Mouse (Mus musculus) cerebellum, adult (tissue): ENCODE measurements around the gene Cfdp1.
A peak's percentile ranks its signal among the peaks of the same experiment; 100 is the strongest.

ENCODE experiments used
- ATAC-seq: cut with Nextera tagmentation; 2 replicates; pipeline ENCODE4 v1.9.2; 2017; ENCODE audit warnings: mild to moderate bottlenecking, moderate library complexity, mixed read lengths; ENCODE audit not compliant: insufficient number of reproducible peaks, low FRiP score, low TSS enrichment

Gene Cfdp1

GRCm38 (mm10) chr8:111853861-111854501, at the start of gene Cfdp1:
TSS of gene Cfdp1 (minus strand) at chr8:111854291.
- peak; percentile 100 for ATAC-seq

GRCm38 (mm10) chr8:111902080-111902479, 48.0 kb upstream of the Cfdp1 start:
- no peak for ATAC-seq

GRCm38 (mm10) chr8:111898586-111898985, 44.5 kb upstream of the Cfdp1 start:
- ATAC-seq = no peak

- ATAC-seq = no peak
Observed at GRCm38 (mm10) chr8:111894955-111895354, 40.9 kb upstream of the Cfdp1 start.

DNA sequence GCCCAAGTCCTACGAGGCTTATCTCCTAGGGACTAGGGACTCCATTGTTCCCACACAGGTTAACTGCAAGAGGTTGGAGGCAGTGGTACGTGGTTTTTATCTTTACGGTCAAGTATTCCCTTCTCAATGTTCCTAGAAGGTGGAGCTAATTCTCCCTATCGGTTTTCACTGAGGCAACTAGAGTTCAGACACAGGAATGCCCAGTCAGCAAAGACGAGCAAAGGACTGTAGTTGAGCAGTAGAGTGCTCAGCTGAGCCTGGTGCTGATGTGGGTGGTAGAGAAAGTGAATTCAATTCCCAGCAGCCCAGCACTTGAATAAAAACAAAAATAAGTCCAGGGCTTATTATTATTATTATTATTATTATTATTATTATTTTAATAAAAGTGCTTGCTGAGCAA, 38.5 kb upstream of the Cfdp1 start:
- ATAC-seq = no peak

- no peak for ATAC-seq
Observed at GRCm38 (mm10) chr8:111891983-111892382, 37.9 kb upstream of the Cfdp1 start.

DNA sequence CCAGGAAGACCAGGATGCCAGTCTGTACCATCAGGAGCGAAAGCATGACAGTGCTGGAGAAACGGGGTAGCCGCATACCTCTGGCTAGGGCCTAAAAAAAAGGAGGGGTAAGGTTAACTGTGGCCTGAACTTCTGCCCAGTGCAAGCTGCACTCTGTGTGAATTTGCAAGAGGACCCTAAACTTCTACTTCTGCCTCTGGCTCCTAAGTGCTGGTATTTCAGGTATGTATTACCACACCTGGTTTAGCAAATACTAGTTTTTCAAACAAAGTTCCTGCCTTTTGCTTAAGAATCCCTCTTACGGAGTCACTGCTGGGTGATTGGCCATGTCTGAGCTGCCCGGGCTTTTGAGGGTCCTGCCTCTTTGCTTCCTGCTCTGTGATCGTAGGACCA, 36.8 kb upstream of the Cfdp1 start:
- no peak for ATAC-seq

GRCm38 (mm10) chr8:111889931-111890910, 36.1 kb upstream of the Cfdp1 start:
- peak; percentile 70; the same call in 1 of the 2 replicates for ATAC-seq

DNA sequence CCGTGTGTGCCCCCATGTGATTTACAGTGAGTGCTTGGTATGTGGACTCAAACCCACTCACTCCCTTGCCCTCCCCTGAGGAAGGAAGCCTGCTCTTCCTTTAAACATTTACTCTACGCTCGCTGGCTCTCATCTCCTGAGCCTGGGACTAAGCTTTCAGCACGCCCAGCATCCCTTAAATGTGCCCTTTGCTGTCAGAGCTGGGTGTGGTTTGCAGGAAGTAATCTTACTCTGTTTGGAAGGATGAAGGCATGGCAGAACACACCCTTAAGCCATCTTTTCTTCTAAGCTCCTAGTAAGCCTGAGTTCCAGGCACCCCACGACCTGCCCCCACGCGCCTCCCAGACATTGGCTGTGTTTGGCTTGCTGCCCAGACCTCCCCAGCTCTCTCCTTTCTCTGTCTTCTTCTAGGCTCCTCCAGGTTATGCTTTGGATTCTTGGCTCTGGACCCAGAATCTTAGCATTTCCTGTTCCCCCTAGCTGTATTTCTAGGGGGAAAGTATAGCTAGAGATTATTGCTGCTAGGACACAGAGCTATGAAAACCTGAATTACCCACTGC, 34.1 kb upstream of the Cfdp1 start:
- no peak for ATAC-seq

GRCm38 (mm10) chr8:111887479-111887878, 33.4 kb upstream of the Cfdp1 start:
- no peak for ATAC-seq

DNA sequence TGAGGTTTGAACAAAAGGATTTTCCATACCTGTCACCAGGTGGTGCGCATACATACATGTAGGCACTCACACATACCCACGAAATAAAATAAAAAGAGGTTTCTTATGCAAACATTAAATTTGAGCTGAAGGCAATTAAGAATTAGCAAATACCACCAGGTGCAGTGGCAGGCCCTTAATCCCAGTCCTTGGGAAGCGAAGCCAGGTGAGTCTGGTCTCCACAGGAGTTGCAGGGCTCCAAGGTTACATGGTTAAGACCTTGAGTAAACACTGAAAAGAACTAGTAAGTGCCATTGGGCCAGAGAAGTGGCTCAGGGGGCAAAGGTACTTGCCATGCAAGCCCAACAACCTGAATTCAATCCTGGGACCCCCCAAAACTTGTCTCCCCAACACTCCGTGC, 29.5 kb upstream of the Cfdp1 start:
- ATAC-seq = no peak

- peak; percentile 75; the same call in 1 of the 2 replicates for ATAC-seq
Observed at GRCm38 (mm10) chr8:111881591-111881990, 27.5 kb upstream of the Cfdp1 start.

DNA sequence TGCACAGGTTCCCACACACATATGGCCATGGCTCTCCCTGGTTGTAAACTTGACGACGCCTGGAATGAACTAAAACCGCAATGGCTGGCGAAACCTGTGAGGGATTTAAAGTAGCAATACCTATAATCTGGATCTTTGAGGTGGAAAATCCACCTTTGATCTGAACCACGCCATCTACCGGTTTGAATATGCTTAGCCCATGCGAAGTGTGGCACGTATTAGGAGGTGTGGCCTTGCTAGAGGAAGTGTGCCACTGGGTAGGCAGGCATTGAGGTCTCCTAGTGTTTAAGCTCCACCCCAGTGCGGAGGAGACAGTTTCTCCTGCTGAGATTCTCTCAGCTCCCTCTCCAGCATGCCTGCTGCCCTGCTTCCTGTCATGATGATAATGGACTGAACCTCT, 23.6 kb upstream of the Cfdp1 start:
- no peak for ATAC-seq

- peak; percentile 95 for ATAC-seq
Observed at GRCm38 (mm10) chr8:111876355-111876948, 22.4 kb upstream of the Cfdp1 start, which contains the start of gene Tmem170. TSS of gene Tmem170 (minus strand) at chr8:111876750.

GRCm38 (mm10) chr8:111875758-111876157, 21.7 kb upstream of the Cfdp1 start:
- ATAC-seq = no peak

GRCm38 (mm10) chr8:111871278-111871677, 17.2 kb upstream of the Cfdp1 start:
- no peak for ATAC-seq

- no peak for ATAC-seq
Observed at GRCm38 (mm10) chr8:111870379-111870778, 16.3 kb upstream of the Cfdp1 start.

DNA sequence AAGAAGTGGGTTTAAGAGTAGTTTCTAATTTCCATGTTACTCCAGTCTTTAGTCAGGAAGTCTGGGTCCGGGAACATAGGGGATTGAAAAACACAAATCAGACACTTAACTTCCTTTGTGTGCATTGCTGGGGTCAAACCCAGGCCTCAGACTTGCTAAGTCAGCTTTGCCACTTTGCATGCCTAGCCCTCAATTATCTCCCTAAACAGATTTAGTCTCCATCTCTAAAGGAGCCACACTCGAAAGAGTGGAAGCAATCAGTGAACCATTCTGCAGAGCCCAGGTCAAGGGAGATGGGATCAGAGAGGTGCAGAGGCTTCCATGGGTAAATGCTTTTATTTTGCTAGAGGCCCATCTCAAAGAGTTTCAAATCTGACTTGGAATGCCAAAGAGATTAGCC, 14.6 kb upstream of the Cfdp1 start:
- ATAC-seq = no peak

DNA sequence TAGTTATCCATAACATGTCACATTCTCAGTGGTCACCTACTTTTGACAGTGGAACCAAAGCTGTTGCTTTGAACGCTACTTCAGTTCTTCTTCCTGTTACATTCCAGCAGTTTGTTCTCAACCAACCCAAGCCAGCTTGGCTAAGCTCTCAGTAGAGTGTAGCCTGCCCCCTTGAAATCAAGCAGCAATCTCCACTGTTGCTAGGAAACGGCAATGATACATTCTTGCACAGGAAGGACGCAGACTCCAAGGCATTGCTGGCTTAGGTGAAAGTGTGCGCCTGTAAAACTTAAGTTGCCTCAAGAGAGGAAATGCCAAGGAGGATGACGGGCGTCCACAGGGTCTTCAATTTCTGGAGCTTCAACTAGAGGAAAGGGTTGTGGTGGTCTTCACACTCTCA, 11.8 kb upstream of the Cfdp1 start:
- ATAC-seq = no peak

DNA sequence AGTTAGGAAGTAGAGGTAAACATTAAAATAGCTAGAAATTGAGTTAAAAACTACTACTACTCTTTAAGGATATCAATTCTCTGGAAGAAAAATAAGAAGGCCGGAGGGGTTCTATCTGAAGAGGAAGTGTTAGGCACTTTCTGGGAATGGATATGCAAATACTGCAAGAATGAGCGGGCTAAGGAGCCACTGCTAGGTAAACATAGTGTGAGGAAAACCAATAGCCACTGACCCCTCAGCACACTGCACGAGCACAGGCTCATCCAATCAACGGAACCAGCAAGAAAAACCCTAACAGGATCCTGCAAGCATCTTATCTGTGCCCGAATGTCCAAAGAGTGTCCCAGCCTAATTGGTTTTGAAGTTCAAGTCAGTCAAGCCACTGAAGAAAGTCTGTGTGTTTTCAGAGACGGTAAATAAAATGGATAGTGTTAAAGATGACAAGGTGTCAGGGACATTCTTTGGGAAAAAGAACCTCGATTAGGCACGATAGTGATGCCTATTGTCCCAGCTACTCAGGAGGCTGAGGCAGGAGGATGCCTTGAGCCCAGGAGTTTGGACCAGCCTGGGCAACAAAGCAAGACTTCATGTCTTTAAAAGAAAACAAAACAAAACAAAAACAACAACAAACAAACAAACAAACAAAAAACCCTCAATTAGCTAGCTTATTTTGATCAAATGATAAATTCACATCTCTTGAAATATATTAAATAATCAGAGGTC, 11.2 kb upstream of the Cfdp1 start:
- no peak for ATAC-seq
